Mouse (Mus musculus) heart, postnatal 4 days (tissue): ENCODE results near the gene Bbs12. TPM values are rescaled to one million over a fixed set of nuclear protein-coding genes. Genes with fewer than 3 reads are reported as not detected.

Experiments used
- DNase-seq: peaks from one replicate; pipeline ENCODE4 v3.0.0; 2021
- total RNA-seq, 2 experiments: library from RNA; stranded (reverse); gene quantifications; 2 replicates each; pipeline ENCODE4 v1.2.3; 2021

Gene Bbs12
- 1 to 10 TPM; 2.2 to 2.7 TPM for total RNA-seq

DNA sequence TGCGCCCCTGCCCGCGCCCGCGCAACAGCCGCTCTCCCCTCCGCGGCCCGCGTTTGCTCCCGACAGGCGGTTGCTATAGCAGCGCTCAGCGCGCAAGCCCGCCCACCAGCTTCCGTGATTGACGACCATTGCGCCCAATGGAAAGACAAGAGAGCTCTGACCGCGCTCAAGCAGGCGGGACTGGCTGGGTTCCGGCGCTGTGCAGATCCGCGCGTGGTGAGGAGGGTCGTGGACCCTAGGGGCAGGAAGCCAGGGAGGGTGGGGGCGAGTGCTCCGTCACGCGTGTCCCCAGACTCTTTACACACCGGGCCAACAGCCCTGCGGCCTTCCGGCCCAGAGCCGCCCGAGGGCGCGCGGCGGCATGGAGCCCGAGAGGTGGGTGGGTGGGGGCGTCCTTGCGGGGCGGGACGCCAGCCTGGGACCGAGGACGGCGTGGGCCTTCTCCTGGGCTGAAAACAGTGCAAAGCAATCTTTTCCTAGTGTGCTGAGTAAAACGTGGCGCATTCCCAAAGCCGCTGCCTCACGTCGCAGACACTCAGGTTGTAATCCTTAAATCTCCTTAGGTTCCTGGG, at the start of gene Bbs12, which contains the start of gene Cetn4:
TSS of gene Bbs12 (plus strand) at position 185 of the 572 bp plus-strand sequence.
TSS of gene Cetn4 (minus strand) at position 339 of the 572 bp plus-strand sequence.
- DNase-seq: peak; percentile 99

DNA sequence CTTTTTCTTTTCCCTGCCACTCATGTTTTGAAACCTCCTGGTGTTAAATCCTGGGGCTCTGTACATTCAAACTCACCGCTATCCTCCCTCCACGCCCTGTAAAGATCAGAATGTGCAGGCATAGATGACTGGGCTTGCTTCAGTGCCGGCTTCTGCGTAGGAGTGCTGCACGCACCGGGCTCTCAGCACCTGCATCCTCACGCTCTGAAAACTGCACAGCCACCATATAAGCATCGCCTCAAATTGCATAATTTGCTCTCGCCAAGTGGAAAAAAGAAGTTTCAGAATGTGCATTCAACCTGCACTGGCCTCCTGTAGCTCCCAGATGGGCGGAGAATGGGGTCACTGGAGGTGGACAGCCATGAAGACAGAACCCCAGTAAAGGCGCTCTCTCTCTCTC, 44.0 kb upstream of the Bbs12 start:
- no peak for DNase-seq

- DNase-seq: no peak
These were observed 42.4 kb upstream of the Bbs12 start for GRCm38 (mm10) chr3:37269926-37270325.

DNA sequence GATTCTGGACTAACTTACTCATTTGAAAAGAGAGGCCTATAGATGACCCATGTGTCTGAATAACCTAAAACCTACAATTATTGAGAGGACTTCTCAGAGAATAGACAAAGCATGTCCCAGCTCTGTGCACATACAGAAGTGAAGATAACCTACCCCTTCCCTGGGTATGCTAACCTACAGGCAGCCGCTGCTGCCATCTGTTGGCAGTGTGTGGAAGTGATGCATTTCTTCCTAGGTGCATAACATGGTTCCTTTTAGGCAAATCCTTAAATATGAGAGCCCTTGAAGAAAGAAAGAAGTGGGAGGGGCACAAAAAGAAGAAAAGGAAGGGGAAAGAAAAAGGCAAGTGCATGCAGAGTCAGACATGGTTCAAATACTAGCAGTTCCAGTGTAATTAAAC, 41.1 kb upstream of the Bbs12 start:
- peak; percentile 49 for DNase-seq

DNA sequence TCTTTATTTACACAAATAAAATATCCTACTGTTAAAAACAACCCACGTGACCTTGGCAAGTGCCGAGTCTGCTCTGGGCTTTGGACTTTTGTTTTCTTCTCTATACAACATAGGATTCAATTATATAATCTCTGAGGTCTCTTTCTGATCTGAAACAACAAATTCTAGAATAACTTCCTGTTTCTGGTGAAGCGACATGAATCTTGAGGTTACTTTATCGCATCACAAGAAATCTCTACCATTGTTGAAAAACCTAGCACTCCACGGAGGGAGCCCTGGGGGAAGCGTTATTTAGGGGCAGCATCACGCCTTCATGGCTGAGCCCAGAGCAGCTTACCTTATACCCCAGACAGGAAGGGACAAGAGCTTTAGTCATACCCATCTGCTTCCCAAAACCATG, 39.3 kb upstream of the Bbs12 start:
- no peak for DNase-seq

GRCm38 (mm10) chr3:37274661-37275060, 37.7 kb upstream of the Bbs12 start:
- DNase-seq: no peak

DNA sequence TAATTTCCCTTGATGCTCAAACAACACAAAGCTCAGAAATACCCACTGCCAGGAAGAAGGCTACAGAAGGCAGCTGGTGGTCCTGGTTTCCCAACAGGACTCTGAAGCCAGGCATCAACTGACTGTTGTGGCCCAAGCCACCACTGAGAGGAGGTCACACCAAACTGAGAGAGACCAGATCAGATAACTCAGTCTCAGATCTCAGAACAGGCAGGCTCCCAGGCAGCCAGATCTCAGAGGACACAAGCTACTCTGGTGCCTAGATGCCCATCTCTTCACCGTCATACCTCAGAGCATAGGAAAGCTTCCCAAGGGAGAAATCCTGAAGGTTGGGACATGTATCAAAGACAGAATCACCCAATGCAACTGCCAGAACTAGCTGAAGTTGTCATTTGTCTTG, 32.1 kb upstream of the Bbs12 start:
- no peak for DNase-seq

DNA sequence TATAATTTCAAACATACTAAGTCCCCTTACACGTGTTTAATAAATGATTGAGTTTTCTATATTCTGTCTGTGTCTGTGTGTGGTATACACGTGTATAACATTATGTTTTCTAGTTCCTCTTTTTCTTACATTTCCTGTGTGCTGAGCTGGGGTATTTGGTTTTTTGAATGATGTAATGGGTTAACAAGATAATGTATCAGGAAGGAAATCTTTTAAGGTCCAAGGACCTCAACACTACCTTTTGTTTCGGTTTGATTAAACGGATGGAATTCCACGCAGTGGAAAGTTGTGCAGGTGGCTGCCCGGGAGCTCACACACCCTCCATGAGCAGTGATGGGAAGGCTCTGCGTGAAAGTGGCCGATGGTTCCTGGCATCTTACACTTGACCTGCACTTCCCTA, 31.5 kb upstream of the Bbs12 start:
- no peak for DNase-seq

DNA sequence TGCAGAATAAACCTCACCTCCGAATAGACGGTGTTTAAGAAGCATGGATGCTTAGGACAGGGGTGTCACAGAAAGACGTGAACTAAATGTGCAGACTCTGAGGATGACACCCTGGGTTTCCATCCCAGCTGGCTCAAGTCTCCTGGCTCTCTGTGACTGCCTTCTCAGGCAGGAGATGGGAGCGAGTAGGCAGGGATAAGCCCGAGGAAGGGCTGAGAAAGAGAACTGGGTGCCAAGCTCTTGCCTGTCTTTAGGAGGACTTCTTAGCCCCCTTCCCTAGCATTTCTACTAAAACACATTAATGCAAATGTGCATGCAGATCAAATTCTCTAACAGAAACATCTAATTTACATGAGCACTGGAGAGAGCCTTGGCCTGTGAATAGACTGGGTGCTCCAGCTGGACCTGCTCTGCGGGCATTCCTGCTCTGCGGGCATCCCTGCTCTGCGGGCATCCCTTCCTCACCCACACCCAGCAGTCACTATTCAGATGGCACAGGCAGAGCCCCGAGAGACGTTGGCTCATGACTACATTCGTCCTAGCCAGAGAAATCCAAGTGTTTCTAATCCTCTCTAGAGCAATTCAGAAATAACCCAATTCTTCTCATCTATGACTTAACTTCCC, 29.9 kb upstream of the Bbs12 start:
- DNase-seq: no peak

DNA sequence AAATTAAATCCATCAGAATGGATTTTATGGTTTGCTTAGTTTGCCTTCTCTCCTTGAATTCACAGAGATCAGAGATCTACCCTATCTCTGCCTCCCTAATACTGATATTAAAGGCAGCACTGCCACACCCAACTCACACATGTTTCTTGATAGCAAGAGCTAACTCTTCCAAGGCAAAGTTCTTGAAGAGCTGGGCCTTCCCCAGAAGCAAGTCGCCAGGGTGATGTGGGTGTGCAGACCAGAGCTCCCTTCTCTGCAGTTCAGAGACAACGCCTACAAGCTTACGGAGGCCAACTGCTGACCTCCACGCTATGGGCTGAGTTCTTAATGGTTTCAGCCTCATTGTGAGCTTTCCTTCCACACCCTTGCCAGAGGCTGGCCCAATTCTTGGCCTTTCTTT, 29.1 kb upstream of the Bbs12 start:
- DNase-seq: no peak

DNA sequence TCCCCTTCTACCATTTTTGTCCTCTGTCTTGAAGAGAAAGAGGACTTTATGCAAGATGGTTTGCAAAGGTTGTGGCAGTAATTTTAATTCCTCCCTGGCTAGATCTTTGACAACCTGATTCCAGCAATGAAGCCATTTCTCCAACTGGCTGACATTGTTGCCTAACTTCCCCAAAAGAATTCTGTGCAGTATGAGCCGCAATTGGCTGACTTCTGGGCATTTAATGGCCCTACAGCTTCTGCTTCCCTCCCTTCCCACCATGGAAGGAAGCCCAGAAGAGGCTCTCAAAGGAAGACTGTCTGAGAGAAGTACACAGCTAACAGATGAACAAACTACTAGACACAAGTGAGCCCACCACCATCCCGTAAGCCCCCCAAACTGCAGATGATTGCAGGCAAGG, 23.1 kb upstream of the Bbs12 start:
- no peak for DNase-seq

DNA sequence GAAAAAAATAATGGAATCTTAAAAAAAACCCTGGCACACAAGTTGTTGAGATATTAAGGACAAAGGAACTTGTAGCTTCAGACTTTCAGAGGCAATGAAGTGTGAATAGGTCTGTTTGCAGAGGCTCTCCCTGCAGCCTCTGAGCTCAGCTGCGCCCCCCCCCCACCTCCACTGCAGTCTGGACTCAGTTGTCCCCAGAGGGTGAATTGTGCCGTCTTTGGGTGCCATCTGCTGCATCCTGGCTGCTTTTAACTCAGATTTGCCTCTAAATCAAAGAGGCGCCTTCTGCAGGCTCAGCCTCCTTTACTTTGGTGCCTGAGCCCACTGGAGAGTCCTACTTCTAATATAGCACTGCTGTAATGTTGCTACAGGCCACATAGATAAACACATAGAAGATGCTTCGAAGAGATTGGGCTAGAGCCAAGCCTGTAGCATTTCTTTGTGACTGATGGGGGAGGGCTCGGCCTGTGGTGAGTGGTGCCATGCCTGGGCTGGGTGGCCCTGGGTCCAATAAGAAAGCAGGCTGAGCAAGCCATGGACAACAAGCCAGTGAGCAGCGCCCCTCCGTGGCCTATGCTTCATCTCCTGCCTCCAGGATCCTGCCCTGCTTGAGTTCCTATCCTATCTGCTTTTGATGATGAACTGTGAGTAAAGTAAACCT, 21.3 kb upstream of the Bbs12 start:
- no peak for DNase-seq

GRCm38 (mm10) chr3:37291929-37292328, 20.4 kb upstream of the Bbs12 start:
- DNase-seq: no peak

DNA sequence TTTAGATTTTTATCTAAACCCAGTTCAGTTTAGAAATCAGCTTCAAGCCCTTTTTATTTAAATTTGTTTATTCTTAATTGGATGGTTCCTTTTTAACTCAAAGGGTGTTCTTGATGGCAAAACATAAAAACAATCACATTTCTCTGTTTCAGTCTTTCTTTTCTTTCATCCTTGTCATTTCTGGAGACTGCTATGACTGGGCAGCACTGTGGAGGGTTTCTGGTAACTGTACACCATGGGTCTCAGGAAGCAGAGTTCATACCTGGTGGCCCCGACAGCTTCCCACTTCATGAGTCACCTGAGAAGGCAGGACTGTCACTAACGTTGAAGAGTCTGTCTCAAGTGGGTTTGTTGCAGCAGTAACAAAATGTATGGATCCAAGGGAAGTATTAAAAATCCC, 19.7 kb upstream of the Bbs12 start:
- DNase-seq: no peak

GRCm38 (mm10) chr3:37299470-37299869, 12.9 kb upstream of the Bbs12 start:
- DNase-seq: no peak

GRCm38 (mm10) chr3:37302685-37303084, 9.7 kb upstream of the Bbs12 start:
- peak; percentile 50 for DNase-seq

DNA sequence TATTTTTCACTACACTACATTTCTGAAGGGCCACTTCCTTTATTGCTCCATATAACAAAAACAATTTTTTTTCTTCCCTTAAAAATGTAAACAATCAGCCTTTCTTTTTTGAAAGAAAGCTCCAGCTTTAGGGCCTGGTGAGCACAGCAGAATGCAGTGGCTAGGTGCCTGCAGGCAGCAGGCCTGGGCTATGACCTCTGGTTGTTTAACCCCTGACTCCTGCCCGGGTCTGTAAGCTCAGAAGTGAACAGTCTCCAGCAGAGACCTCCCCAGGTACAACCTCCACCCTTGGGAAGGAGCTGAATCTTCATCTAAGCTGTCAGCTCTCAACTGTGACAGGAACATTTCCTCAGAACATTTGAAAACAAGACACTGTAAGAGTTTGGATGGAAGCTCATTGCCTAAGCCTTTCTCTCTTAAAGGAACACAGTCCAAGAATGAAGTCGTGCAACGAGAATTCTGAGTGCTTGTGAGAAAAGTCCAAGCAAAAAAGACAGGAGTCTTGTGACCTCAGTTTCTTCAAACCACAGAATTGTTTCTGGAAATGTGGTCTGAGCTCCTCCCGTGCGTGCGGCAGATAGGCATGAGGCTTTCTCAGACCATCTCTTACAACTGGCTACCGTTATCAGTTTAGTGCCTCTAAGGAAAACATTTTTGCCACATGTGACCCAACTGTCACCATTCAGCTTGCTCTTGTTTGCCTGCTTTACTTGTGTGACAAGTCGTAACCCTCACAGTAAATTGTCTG, 8.8 kb upstream of the Bbs12 start:
- DNase-seq: no peak

- DNase-seq: no peak
These were observed 421 bp upstream of the Bbs12 start for GRCm38 (mm10) chr3:37311897-37312369.

DNA sequence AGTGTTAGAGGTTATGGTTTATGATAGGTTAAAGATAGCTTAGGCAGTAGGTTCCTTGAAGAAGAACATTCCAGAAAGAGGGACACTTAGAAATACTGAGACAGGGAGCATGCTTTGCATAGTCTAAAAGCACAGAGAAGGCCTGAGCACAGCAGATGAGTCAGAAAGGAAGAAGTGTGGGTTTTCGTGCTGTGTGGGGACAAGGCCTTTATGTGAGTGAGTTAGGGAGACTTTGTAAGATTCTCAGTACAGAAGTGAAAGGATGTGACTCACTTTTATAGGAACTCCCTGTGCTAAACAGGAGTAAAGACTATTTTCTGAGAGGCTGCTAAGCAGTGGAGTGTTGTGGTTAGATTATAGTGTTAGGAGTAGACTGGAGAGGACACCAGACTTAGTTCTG, 1.0 kb downstream of the Bbs12 start:
- DNase-seq: no peak

GRCm38 (mm10) chr3:37316233-37316632, 3.9 kb downstream of the Bbs12 start:
- no peak for DNase-seq

DNA sequence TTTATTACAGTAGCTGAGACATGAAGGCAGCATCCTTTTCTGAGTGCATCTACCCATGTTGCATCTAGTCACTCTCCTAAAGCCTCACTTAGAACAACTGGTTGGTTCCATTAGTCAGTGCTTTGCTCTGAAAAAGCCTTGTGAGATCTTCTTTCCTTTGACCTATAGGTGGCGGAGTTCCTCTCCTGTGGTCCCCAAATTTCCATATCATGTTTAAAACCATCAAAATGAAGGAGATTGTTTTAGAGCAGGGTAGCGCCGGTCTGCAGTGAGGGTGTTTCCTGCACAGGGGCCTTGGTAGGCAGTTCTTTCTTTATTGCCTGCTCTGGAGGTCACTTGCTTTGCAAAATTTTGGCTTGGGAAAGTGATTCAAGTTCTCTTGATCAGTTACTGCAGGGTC, 12.0 kb downstream of the Bbs12 start:
- peak; percentile 18 for DNase-seq

- DNase-seq: no peak
These were observed 13.2 kb downstream of the Bbs12 start for GRCm38 (mm10) chr3:37325317-37326112.
